Mouse (Mus musculus) testis, adult 2 months (tissue): ENCODE data around the gene 9330159F19Rik.

Experiments used
- CTCF ChIP-seq: fragments of 200-500 bp; IDR thresholded peaks from 2 replicates; pipeline ENCODE4 v1.5.1; 2012; ENCODE audit warnings: low read depth, mild to moderate bottlenecking, inconsistent platforms, low read length, moderate library complexity; ENCODE audit not compliant: control insufficient read depth, insufficient read depth, insufficient replicate concordance
- POLR2A ChIP-seq: fragments of 200-500 bp; IDR thresholded peaks from 2 replicates; pipeline ENCODE4 v1.6.1; 2012; ENCODE audit warnings: low read depth, mild to moderate bottlenecking, inconsistent platforms, low read length, moderate library complexity; ENCODE audit not compliant: control insufficient read depth

DNA sequence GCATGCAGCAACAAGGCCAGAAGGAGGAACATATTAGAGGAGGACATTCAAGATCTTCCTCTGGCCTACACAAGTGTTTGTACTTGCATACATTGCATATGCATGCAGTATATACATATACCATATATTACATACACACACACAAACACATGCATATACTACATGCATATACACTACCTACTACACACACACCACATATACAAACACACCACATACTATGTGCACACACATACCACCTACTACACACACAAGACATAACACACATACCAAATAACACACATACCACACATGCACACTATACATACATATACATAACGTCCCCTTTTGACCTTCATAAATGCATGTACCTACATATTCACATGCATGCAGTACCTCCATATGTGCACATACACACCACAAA, 10.8 kb upstream of the 9330159F19Rik start:
- TF ChIP-seq POLR2A = no peak
- no peak for TF ChIP-seq CTCF
